Mouse (Mus musculus): ENCODE results near the gene Cfap61.

- TF ChIP-seq CTCF (IDR thresholded peaks at IDR 0.05; ENCODE audit: insufficient read depth, low read depth, low read length) = no peak
- no peak for TF ChIP-seq POLR2A (IDR thresholded peaks at IDR 0.05; ENCODE audit: insufficient read depth, low read depth, low read length)
Observed at GRCm38 (mm10) chr2:146220591-146221075, 286.0 kb downstream of the Cfap61 start.
